Mouse (Mus musculus): ENCODE measurements around the gene Ryk. TPM values are rescaled to one million over a fixed set of nuclear protein-coding genes. Genes with fewer than 3 reads are reported as not detected.

Ryk gene
- total RNA-seq, 2 experiments from 2014 or later: 31.6 to 38.0 TPM

DNA sequence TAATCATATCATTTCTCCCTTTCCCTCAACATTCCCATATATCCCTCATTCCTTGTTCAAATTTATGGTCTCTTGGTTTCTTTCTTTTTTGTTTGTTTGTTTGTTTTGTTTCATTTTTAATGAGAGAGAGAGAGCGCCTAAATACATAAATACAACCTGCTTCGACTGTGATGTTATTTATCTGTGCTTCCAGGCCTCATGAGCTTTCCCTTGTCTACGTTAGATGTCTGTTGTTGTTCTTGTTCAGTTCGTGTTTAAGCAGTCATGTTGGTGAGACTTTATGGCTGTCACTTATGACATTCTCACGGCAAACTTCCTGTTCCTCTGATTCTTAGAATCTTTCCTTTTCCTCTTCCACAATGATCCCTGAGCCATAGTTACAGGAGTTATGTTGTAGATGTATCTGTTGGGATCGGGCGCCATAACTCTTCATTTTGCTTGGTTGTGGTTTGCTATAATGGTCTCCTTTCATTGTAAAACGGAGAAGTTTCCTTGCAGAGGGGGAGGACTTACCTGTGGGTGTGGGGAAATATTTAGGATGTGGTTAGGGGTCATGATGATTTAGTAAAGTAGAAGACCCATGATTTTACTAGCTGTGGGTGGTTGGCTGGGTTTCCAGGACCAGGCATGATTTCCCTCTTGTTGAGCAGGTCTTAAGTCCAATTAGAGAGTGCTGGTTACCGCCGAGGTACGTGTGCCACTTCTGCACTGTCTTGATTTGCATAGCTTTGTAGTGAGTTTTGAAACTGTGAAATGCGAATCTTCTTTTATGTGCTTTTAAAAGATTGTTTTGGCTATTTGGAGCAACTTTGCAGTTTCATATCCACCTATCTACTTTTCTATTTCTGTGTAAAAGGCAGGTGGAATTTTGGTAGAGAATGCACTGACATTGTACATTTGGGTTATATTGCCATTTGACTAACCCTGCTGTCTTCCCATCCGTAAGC, 17.6 kb downstream of the Ryk start:
- no peak for DNase-seq (ENCODE audit: low spot score in 2 of 2)
- intact Hi-C loops (cut with DNase I): no loop called here

DNA sequence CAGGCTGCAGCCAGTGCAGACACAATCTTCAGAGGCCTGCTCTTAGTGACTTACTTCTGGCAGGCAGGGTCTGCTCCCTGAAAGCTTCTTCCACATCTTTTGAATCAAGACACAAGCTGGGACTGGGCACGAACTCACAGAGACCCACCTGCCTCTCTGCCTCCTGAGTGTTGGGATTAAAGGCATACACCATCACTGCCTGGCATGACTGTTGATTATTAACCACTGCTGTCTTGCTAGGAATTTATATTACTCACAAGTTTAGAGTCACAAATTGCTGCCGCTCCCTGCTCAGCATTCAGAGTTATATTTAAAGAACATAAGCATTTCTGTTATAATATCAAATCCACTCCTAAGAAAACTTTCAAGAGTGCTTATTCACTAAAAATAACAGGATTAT, 23.1 kb downstream of the Ryk start:
- intact Hi-C loops (cut with DNase I): no loop called here
- no peak for DNase-seq (ENCODE audit: low spot score in 2 of 2)

DNA sequence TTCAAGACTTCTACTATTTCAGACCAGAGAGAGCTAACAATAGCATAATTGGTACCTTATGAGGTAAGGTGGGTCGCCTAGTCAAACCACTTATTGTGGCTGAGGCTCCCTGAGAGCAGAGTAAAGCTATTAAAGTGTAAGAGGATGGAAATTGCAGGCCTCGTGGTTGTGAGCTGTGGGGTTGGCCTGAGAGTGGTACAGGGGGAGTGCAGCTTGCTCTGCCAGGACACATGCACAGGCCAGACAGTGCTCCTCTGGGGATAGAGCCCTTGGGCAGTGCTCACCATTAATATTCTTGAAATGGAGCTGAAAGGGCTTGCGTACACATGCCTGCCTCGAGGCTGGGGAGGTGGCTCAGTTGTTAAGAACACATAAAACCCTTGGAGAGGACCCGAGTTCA, 23.6 kb downstream of the Ryk start:
- intact Hi-C loops (cut with DNase I): no loop called here
- no peak for DNase-seq (ENCODE audit: low spot score in 2 of 2)

DNA sequence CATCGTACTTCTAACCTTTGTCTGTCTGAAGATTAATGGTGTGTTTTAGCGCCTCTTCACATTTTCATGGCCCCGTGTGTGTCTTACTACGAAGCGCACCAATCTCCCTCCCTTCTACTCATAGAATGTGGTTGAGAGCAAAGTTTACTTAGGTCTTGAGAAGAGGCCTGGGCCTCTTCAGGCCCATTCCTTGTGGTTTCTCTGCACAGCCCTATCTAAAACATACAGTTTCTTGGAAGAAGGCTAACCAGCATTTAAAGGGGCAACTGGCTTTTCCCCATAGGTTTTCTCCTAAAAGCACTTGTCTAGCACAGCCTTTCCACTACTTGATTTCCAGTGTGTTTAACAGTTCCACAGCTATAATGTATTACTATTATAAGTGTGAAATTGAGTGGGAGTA, 24.7 kb downstream of the Ryk start:
- intact Hi-C loops (cut with DNase I): no loop called here
- no peak for DNase-seq (ENCODE audit: low spot score in 2 of 2)

DNA sequence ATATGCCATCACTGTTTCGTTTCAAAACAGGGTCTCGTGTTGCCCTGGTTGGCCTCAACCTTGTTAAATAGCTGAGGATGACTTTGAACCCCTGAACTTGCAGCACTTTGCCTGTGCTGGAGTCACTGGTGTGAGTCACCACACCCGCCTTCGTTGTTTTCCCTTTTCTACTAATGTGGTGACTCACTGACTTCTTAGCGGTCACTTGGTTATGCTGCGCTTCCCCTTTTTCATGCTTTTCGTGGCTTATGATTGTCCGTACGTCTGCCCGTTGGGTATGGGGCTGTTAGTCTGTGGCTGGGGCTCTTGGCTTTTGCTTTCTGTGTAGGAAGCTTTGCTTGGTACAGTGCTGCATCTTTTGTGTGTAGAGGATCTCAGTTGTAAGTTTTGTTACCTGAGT, 25.2 kb downstream of the Ryk start:
- DNase-seq (ENCODE audit: low spot score in 2 of 2): no peak
- intact Hi-C loops (cut with DNase I): loop anchor here (5.0 kb wide), 1 partner anchor 68 kb away; no protein-coding TSS in a partner anchor

DNA sequence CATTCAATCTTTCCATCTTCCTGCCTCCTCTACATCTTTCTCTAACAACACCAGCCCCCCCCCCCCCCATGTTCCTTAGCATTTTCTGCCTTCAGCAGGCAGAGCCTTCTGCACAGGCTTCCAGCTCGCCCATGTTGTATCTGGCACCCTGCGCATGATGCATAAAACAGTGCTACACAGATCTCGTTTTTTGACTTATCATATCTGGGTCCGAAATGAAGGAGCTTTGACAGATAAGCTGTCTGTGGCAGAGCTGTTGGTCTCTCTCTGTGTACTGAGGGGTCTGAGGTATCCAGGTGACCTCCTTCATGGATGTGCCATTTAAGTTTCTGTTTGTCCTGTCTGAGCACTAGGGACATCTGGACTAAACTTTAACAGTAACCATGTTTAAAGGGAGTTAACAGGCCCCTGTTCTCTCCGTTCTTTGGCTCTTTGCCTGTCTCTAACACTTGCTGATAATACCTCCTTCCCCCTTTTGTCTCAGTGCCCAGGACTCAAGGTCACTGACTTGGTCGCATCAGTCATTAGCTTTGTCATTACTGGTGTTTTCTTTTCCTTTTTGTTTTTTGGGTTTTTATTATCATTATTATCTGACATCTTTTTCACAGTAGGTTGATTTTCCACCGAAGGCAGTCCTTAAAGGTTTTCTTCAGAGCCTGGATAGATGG, 26.2 kb downstream of the Ryk start:
- no peak for DNase-seq (ENCODE audit: low spot score in 2 of 2)
- intact Hi-C loops (cut with DNase I): loop anchor here (5.0 kb wide), 1 partner anchor 69 kb away; no protein-coding TSS in a partner anchor

DNA sequence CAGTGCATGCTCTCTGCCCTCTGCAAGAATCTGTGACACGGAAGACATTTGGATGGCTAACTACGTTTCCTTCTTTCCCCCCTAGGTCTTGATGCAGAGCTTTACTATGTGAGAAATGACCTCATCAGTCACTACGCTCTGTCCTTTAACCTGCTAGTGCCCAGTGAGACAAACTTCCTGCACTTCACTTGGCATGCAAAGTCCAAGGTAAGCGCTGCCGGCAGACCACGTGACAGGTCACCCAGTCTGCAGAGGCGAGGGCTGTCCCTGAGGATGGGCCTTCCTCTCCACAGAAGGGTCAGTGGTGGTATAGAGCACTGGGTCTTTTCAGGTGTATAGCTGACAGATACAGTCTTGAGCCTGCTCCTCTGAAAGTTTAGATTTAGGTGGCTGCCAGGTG, 27.1 kb downstream of the Ryk start:
- DNase-seq (ENCODE audit: low spot score in 2 of 2): no peak
- intact Hi-C loops (cut with DNase I): loop anchor here (5.0 kb wide), 1 partner anchor 69 kb away; no protein-coding TSS in a partner anchor

DNA sequence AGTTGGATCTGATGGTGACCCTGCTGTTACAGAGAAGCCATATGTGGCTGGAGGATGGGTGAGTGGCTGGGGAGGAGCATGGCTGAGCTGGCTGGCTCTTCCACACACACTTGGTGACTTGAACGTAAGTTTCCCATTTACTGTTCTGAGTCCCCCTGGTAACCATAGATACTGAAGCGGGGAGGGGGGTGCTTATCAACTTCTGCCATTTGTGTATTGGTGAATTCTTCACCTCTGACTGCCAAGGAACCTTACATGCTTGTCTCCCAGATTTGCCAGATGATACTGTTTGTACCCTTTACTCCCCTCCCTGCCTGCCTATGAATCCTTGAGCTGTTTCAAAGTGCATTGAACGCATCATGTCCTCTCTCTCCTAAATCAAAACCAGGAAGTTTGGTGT, 27.5 kb downstream of the Ryk start:
- intact Hi-C loops (cut with DNase I): loop anchor here (5.0 kb wide), 1 partner anchor 70 kb away; no protein-coding TSS in a partner anchor
- DNase-seq (ENCODE audit: low spot score in 2 of 2): no peak

DNA sequence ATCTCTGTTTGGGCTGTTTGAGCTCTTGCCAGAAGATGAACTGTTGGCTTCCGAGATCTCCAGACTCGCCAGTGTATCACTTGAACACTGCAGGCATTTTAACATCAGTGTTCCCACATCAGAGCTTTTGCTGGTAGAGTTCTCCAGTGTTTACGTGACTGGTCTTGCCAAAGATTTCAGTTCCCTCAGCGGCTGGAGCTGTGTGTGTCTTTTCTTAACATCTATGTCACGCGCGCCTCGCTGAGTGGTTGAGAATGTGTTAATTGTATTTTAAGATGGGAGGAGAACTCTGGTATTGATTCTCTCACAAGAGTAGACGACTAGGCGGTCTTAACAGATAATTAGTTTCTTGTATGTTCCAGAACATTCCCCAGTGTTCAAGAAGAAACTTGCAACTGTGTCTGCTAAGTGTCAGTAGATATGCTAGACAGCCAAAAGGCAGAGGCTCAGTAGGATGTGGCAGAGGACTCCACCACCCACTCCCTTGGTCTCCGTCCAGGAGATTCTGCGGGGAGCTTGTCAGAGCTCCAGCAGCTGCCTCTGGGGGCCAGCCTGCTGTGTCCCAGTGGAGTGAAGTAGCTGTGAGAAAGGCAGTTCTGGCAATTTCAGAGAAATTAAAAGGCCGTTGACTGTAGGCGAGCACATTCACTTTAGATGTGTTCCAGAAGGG, 29.3 kb downstream of the Ryk start:
- peak; percentile 85 to 87 for DNase-seq (ENCODE audit: low spot score in 2 of 2)
- intact Hi-C loops (cut with DNase I): loop anchor here (5.0 kb wide), 1 partner anchor 72 kb away; no protein-coding TSS in a partner anchor

DNA sequence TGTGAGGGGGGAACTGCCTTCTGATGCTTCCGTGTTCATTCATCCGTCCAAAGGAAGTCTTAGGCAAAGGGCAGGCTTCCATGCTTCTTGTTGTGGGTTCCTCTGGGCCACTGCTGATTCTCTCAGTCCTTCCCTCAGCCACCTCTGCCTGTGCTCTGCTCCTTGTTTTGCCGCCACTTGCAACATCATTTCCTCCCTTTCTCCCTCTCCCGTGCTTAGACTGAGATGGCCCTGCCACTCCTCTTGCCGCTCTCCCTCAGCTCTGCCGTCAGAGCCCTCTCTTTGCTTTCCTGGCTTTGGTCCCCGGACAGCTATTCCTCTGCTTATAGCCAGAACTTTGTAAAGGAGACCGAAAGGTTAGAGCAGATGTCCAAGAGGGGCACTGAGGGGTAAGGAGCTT, 30.2 kb downstream of the Ryk start:
- intact Hi-C loops (cut with DNase I): loop anchor here (5.0 kb wide), 4 partner anchors 33 to 228 kb away; partner anchors contain the start of genes Amotl2 and Ryk
- no peak for DNase-seq (ENCODE audit: low spot score in 2 of 2)

DNA sequence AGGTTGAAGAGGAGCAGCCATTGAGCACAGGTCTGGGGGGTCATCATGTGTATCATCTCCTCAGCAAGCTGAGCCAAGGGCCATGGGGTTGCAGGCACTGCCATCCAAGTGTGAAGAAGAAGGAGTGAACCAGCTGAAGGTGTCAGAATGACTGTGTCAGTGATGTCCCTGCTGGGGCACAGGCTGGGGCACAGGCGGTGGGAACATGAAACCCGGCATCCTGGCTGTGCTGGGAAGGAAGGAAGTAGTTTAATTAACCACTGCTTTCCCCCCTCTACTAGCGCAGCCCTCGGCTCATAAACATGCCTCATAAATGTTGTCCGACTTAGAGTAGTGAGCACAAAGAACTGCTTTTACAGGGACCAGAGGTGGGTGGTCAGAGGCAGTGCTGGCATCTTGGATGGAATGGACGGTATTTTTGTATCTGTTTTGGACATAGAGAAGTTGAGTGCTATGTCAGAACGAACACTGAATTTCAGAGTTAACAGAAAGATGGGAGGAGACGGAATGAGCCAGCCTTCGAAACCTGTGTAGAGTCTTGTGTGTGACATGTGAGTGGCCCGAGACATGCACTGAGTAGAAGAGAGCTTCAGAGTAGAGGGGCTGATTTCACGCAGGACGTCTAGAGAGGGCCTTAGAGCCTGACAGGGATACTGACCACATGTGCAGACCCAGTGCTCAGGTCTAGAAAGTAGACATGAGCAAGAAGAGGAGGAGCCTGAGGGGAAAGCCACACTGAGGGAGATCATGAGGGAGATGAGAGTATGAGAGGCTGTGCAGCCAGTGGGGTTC, 31.4 kb downstream of the Ryk start:
- intact Hi-C loops (cut with DNase I): loop anchor here (5.0 kb wide), 3 partner anchors 34 to 229 kb away; partner anchors contain the start of genes Amotl2 and Ryk

DNA sequence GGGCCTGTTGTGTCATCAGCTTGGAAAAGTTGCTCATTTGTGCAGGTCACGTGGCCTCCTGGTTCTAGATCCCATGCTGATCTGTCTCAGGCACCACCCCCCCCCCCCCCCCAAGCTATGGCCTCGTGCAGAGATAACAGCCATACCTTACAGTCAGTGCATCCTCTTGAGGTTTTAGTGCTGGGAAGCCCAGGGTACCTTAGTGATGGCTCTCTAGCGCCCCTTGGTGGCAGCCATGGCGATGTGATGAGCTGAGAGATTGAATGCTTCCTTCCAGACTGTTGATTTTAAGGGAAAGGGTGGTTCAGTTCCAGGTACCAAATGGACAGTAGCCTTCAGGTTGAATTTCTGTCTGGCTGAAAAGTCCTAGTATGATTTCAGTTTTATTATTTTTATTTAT, 32.2 kb downstream of the Ryk start:
- intact Hi-C loops (cut with DNase I): loop anchor here (5.0 kb wide), 3 partner anchors 35 to 230 kb away; partner anchors contain the start of genes Amotl2 and Ryk
- peak; percentile 63 to 65 for DNase-seq (ENCODE audit: low spot score in 2 of 2)

More for the DNA sequence above, 31.4 kb downstream of the Ryk start:
- DNase-seq (ENCODE audit: low spot score in 2 of 2): no peak

DNA sequence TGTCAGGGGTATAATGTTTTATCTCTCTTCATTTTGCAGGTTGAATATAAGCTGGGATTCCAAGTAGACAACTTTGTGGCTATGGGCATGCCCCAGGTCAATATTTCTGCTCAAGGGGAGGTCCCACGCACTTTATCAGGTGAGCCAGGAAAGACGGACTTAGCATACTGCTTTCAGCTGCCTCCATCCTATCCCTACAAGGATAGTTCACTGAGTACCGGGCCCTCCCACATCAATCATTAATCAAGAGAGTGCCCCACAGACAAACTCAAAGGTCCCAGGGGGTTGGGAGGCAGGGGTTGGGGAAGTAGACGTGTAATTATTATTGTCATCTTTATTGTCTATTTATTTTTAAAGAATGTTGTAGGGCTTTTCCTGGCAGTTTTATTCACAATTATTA, 32.8 kb downstream of the Ryk start:
- intact Hi-C loops (cut with DNase I): loop anchor here (5.0 kb wide), 3 partner anchors 35 to 230 kb away; partner anchors contain the start of genes Amotl2 and Ryk
- DNase-seq (ENCODE audit: low spot score in 2 of 2): no peak

DNA sequence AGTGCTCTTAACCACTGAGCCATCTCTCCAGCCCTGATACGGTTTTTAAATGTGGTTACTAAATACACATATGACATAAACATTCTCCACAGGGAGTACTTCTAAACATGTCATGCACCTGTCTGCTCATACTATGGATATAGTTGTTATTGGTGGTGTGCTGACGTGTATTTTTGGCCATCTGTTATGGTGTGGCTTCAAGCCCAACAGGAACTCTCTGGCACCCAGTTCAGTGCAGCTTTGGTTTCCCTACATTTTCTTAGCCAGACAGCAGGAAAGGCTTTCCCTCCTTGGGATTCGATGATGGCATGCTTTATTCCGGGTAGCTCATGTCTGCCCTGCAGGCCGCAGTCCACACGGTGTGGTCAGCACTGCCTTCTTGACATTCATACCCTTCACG, 33.7 kb downstream of the Ryk start:
- DNase-seq (ENCODE audit: low spot score in 2 of 2): no peak
- intact Hi-C loops (cut with DNase I): loop anchor here (5.0 kb wide), 3 partner anchors 36 to 231 kb away; partner anchors contain the start of genes Amotl2 and Ryk

DNA sequence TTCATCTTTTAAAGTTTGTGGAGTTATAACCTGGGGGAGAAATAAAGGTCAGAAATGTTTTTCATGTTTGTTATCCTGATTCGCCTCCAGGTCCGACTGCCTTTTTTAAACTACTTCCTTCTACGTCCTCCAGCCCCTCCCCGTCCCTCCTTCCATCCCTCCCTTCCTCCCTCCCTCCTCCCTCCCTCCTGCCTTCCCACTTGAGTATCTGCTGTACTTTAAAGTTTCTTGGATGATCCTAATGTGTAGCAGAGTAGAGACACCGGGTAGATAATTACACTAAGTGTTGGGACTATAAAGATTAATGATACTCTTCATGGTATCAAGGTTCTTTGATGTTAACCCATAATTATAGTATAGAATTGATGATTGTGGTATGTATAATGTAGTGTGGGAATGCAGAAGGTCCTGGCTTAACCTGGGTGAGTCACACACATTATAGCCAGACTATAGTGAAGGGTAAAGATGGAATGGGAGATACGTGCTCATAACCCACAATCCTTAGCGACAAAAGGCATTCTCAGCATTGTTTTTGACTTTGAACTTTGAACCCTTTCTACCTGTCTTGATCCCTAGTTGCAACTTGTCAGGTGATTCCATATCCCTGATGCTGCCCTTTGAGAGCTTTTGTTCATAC, 41.5 kb downstream of the Ryk start:
- no peak for DNase-seq (ENCODE audit: low spot score in 2 of 2)
- intact Hi-C loops (cut with DNase I): loop anchor here (5.0 kb wide), 1 partner anchor 244 kb away; no protein-coding TSS in a partner anchor

DNA sequence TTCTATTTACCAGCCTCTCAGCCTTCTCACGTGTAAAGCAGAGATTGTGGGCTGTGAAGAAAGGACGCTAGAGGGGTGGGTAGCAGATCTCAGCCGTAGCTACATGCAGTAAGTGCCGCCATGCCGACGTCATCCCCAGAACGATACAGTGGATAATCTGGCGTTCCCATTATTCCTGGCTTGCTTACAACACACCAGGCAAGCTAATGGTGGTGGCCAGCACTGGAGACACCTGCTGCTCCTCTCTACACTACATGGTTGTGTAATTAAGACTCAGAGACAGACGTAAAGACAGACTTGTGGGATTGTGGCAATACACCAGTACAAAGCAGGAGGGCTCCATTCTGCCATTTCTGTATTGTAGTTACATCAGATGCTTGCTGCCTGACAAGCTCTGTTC, 43.2 kb downstream of the Ryk start:
- DNase-seq (ENCODE audit: low spot score in 2 of 2): no peak
- intact Hi-C loops (cut with DNase I): loop anchor here (5.0 kb wide), 1 partner anchor 246 kb away; no protein-coding TSS in a partner anchor

DNA sequence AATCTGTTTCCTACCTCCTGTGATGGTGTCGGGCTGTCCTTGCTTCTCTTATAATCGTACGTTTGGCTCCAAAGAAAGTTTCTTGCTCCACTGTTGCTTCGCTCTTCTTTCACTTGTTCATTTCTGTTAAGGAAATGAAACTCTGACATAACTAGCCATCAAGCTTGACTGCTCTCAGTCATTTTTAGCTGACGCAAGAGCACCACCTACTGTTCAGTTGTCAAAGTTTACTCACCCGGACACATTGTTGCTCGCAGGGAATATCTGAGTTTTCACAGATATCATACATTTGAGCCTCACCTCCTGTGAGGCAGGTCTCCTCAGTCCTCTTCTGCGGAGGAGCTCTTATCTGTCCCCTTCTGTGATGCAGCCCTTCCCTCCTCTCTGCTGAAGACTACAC, 44.8 kb downstream of the Ryk start:
- no peak for DNase-seq (ENCODE audit: low spot score in 2 of 2)
- intact Hi-C loops (cut with DNase I): loop anchor here (5.0 kb wide), 1 partner anchor 247 kb away; no protein-coding TSS in a partner anchor

DNA sequence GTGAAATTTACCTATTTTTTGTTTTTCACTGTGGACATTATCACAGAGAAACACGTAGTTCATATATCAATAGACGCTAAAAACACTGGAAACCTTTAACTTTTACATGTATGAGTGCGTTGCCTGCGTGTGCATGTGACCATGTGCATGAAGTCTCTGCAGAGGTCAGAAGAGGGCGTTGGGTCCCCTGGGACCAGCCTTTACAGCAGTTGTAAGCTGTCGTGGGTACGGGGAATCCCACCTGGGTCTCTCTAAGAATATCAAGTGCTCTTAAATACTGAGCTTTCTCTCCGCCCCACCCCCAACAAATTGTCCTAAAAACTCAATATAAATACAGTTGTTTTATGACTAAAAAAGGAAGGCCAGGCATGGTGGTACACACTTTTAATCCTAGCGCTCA, 50.0 kb downstream of the Ryk start:
- intact Hi-C loops (cut with DNase I): no loop called here
- no peak for DNase-seq (ENCODE audit: low spot score in 2 of 2)
